Mouse (Mus musculus): ENCODE measurements around the gene Ramp1.

The Ramp1 gene

DNA sequence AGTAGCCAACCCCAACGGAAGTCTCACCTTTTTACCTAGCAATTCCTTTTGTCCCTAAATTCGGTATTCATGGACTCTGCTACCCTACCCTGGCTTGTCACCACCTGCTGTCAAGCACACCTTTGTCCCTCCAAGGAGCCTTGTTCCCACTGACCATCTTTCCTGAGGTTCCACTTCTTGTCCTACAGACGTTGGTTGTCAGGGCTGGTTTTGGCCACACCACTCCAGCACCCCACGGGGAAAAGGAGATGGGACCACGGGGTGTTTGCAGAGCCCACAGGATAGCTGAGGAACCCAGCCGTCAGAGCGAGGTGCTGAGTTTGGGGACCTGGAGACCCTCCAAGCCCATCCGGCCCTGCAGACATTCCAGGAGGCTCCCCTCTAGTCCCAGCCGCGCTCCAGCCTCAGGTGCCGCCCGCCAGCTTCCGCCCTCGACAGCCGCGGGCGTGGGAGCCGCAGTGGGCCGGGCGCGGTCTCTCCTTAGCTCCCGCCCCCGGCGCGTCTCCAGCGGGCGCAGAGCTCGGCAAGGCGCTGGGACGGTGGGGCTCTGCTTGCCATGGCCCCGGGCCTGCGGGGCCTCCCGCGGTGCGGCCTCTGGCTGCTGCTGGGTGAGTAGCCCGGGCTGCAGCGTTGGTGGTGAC lies at the start of gene Ramp1:
Ramp1 (plus strand) TSS at position 290 of the 641 bp plus-strand sequence.
- peak in 1 of 2 experiments; percentile 67 for DNase-seq (ENCODE audit: low spot score in 2 of 2)

DNA sequence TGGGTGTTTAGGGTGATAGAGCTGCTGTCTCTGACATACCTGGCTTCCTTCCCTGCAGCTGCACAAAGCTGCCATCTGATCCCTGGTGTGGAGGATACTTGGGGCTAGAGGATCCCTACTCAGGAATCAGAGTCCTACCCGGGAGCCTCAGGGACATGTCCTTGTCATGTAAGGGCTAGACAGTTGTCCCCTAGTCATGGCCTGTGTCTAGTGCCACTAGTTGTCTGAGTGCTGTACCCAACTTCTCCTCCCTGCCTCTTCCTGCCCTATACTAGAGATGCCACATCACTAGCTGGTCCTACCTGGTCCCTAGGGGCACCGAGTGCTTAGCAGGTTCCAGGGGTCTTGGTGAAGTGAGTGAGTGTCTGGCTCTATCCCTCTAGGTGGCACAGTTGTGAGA lies 42.6 kb upstream of the Ramp1 start:
- no peak for DNase-seq (ENCODE audit: low spot score in 2 of 2)

DNA sequence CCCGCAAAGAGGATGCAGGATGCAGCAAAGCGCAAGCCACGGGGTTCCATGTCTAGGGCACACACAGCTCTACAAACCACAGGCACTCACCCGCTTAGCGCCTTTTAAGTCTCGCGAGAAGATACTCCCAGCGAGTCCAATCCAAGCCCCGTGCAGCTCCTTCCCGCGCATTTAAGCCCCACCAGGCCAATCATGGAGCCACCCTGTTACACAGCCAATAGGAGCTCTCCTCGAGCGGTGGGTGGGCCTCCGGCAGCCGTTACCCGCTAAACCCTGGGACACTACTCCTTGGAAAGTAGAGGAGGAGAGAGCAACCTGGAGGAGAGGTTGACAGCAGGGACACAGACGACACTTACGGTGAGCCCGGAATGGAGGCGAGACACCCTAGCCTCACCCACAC lies 34.8 kb upstream of the Ramp1 start, which contains the start of gene Rbm44:
Rbm44 (plus strand) TSS at position 277 of the 400 bp plus-strand sequence.
- no peak for DNase-seq (ENCODE audit: low spot score in 2 of 2)

DNA sequence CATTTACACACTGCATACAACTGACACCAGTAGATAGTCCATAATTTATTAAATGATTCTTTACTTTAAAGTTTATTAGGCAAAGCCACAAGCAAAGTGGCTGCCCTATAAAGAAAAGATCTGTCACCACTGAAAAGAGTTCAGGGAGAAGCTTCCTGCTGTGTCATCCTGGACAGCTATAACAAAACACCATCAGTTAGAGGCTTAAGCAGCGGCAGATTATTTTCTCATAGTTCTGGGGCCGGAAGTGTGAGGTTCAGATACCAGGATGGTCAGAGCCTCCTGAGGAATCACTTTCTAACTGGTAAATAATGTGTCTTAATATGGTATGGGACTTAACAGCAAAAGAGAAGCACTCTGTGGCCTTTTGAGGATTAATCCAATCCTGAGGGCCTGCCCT lies 28.1 kb upstream of the Ramp1 start:
- DNase-seq (ENCODE audit: low spot score in 2 of 2): no peak

DNA sequence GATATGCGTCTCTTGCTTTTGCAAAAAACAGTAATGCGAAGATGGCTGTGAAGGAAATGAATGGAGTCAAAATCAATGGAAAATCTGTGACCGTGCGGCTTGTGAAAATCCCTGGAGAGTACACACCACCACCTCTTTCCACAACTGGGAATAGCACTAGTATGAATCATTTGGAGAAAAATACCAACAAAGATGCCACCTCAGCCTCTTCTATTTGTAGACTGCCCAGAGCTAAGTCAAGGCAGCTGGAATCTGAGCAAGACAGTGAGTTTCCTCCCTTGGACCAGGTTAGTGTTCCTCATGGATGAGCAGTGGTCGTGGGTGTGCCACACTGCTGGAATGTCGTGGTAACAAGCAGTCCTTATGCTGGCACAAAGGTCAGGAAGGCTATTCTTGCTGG lies 12.8 kb upstream of the Ramp1 start:
- DNase-seq (ENCODE audit: low spot score in 2 of 2): no peak

DNA sequence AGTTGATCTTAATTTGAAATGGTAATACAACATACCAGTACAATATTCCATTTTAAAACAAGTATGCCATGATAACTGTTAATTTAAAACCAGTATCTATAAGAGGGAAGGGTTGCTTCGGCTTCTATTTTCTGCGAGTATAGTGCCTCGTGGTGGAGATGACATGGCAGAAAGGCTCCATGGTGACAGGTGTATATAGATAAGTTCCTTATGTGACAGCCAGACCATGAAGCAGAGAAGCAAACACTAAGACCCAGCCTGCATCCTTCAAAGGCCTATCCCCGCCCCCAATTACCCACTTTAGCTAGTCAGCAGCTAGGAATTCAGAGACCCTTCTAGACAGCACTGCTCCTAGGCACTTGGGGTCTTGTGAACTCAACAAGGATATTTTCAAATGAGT lies 10.5 kb upstream of the Ramp1 start:
- no peak for DNase-seq (ENCODE audit: low spot score in 2 of 2)

DNA sequence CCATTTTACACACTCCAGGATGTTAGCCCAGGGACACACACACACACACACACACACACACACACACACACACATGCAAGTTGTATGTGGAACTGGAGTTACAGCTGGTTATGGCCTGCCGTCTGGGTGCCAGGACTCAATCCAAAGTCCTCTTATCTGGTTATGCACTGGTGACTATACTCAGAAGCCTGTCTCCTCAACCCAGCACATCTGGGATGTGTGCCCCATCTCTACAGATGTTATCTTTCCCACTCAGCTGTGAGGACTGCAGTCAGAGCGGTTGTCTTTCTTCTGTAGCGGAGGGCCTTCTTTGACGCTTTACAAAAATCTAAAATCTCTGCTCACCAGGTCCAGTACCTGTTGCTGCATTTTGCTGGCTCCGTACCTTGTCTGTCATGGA lies 4.8 kb upstream of the Ramp1 start:
- DNase-seq (ENCODE audit: low spot score in 2 of 2): no peak

DNA sequence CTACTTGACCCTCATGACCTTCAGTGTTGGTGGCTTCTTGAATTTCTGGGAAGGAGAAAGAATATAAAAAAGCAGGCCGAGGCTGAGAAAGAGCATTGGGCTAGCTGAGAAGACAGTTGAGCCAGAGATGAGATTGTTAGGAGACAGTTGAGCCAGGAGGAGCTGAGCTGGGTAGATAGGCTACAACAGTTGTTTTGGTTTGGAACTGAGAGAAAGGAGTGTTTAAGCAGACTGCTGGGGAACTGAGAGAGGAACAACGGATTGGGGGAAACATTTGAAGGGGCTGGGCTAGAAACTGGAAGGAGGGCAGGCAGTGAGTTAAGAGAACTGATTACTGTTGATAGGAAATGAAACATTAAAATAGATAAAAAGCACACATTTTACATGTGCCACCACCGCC lies 3.6 kb upstream of the Ramp1 start:
- DNase-seq (ENCODE audit: low spot score in 2 of 2): no peak

DNA sequence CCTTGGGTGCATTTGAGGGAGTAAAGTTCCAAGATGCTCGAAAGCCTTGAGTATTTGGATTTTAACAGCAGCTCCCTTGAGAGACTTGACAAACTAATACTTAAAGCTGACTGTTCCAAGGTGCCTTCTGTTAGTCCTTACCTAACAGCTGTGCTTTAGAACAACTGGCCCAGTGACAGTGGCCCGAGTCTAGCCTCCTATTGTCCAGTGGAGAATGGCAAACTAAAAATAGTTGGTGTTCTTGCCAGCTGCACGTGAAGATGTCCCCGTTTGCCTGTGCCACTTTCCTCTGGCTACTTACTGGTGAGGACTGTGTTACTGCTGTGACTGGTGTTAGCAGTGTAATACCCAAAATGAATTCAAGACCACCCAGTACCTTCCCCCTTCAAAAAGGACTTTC lies 2.8 kb upstream of the Ramp1 start:
- DNase-seq (ENCODE audit: low spot score in 2 of 2): no peak

DNA sequence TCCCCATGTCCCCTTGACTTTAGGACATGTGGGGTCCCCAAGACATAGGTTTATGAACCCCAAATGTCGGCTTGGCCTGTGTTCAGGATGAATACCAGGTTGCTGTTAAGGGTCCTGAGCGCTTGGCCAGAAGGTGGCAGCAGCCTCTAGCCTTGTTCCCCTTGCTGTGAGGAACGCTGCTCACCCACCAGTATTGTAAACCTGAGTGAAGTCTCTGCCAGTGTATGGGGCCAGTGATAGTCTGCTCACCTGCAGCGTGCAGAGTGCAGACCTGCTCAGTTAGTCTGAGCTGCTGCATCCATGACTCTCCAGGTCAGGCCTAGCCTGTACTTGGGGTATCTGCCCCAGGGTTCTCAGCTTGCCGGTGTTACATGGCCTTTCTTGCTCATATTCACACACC lies 536 bp upstream of the Ramp1 start:
- peak; percentile 57 to 84 for DNase-seq (ENCODE audit: low spot score in 2 of 2)

DNA sequence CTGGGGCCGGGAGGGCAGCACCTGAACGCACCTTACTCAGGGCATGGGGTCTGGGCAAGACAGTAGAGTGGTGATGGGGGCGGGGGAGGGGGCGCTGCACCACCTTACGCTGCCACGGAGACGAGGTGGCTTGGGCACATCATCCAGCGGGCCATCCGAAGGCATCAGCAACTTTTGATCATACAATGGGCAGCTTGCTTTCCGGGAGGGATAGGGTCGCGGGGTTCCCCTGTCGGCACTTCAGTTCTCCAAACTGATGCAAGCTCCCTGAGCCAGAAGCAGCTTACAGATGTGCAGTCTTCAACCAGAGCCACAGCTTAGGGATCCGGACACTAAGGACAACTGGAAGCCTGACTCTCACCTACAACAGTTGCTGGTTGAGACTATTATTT lies 548 bp downstream of the Ramp1 start:
- DNase-seq (ENCODE audit: low spot score in 2 of 2): no peak

DNA sequence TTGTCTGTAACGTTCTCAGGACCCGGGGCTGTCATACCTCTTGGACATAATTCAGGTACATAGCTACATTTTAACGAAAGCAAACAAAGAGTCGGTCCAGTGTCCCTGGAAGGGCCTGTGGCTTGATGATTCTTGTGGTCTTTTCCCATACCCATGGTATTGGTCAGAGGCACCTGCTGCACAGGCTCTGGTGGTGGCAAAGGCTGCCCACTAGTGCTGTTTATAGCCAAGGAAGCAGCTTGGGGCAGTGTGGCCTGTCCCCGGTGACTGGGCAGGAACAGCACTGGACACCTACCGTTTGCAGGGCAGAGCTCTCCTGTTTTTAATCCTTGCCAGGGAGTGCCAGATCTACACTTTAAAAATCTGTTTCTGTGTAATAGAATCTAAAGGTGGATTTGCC lies 1.1 kb downstream of the Ramp1 start:
- no peak for DNase-seq (ENCODE audit: low spot score in 2 of 2)

DNA sequence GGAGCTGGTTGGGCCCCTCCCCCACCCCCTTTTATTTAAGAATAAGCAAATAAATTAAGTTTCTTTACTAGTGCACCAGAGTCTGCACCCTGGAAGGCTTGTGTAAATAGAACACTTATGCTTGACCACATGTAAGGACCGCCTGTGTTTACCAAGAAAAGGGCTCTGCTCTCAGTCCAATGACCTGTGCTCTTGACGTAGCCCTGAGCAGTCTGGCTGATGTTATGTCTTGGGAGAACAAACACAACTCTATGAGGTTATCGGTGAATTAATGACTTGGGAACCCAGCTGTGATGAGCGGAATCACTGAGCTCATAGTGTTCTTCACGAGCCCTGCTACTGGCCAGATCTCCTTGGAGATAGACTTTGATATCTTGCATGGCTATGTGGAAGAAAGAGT lies 1.6 kb downstream of the Ramp1 start:
- DNase-seq (ENCODE audit: low spot score in 2 of 2): no peak

DNA sequence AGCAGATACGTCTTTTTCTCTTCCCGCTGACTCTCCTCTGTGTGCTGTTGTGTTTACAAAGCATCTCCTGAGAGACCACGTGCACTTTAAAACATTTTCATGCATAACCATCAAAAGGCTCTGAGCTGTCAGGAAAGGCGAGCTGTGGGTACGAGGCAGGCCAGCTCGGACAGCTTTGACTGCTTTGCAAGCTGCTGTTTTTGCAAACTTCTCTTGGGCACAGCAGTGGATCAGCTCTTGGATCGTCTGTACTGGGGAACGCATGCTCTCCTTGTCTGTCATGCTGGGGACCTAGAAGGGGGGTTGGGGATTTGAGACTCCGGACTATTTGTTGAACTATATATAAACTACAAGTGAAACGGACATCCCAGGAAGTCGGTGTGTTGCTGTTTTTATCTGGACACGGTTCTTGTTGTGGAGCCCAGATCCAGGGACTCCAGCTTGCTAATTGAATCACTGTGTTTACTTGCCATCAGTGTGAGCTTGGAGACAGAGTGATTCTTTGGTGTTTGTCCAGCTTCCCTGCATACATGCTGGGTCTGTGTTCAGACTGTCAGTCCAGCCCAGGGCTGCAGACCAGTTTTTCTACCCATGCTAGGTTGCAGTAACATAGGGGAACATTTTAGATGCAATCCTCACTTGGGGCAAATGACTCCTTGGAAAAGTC lies 2.3 kb downstream of the Ramp1 start:
- no peak for DNase-seq (ENCODE audit: low spot score in 2 of 2)

DNA sequence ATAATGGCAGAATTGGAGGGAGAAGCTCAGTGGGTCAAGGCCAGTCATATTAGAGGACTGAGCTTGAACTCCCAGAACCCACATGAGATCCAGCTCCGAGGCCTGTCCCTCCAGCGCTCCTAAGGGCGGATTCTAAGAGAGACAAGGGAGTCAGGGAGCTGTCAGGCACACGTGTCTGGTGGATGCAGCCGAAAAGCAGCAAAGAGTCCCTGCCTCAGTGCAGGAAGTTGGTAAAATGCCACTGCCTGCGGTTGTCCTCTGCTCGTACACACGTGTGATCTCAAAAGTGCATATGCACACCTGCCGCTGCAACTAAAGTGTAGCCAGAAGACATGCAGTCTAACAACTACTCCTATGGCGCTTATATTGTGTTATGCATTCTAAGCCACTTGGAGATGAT lies 3.7 kb downstream of the Ramp1 start:
- no peak for DNase-seq (ENCODE audit: low spot score in 2 of 2)

DNA sequence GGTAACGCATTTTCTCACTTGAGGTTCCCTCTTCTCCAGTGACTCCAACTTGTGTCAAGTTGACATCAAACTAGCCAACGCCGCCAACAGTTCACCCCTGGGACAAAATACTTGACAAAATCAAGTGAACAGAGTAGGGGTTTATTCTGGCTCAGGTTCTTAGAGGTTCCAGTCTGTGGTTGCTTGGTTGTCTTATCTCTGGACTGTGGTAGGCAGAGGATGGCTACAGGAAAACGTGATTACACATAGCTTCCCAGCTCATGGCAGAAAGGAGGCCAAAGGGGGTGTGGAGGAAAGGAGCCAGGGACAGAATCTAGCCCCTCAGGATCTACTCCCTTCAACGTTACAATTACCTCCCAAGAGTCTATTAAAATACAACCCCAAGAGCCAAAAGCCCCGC lies 7.1 kb downstream of the Ramp1 start:
- DNase-seq (ENCODE audit: low spot score in 2 of 2): no peak

DNA sequence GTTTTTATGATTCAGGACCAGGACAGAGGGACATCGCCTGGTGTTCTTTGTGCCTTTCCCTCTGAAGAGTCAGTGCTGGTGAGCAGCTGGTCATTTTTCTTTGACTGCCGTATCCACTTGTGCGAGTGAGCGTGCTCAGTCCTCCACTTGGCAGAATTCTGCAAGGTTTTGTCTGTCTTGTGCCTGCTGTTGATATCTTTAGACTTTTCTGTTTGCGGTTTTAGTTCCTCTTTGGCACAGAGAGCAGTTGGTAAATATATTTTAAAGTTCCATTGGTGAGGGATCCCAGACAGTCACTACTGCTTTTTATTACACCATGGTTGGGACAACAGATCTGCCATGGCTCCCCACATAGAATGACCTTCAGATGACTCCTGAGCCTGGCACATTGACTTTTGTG lies 7.7 kb downstream of the Ramp1 start:
- no peak for DNase-seq (ENCODE audit: low spot score in 2 of 2)

DNA sequence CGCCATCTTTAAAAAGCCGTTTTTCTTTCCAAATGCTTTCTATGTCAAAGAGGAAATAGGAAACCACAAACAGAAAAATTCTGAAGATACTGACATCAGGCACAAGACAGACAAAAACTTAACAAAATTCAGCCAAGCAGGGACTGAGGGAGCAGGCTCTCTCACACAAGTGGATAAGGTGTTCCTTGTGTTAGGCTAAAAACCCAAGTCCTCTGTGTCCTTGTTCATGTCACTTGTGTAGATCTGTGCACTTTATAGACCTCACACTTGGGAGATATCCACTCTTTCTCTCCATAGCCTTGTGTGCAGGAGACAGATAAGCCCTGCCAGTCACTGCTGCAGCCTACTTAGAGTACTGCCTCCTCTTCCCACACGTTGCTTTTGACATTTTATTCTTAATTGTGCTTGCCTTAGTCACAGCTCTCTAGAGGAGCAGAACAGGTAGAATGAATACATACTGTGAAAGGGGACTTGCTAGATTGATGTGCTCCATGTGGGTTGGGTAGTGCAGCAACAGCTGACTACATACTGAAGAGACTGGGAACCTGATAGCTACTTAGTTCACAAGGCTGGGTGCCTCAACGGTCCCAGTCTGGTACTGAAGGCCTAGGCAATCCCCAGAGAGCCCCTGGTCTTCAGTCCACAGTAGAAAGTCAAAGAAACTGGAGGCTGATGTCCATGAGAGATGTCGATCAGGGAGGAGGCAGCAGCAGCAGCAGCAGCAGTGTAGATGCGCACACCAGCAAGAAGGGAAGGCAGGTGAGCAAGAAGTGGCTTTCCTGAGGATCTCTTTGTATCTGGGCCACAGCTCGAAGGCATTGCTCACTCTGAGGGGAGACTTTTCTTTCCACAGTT lies 8.4 kb downstream of the Ramp1 start:
- no peak for DNase-seq (ENCODE audit: low spot score in 2 of 2)

DNA sequence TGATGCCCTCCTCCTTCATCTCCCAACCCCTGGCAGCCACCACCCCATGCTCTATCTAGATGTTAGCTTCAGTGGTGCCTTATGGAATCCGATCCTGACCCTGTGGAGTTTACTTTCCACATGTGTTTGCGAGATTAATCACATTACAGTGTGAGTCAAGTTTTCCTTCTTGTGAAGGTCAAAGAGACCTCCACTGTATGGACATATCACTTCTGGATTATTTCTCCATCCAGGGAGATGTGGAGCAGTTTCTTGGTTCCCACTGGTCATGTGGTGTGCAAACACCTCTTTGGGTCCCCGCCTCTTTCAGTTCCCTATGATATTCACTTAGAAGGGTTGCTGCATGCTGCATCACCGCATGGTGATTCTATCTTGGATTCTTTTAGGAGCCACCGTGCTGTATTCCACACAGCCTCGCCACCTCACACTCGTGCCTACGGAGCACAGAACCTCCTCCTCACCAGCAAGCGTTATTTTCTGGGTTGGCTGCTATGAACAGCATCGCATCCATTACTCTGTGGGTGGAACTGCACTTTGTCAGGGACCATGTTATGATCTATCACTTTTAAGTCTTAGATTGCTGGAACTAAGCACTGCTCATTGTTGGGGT lies 9.3 kb downstream of the Ramp1 start:
- no peak for DNase-seq (ENCODE audit: low spot score in 2 of 2)

DNA sequence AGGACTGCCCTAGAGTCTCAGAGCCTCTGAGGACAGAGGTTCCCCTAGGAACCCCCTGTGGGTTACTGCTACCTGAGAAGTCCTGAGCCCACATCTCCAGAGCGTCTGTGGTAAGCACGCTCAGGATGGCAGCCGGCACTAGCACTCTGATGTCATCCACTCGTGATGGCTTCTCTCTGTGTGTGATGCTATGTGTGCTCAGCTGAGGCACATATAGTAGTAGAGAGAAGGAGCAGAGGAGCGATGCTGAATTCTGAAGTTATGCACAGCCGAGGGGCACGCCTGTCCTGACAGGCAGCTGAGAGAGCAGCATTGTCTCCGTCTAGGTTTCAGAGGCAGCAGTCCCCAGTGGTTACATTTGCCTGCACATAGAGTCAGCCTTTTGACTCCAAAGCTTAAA lies 12.6 kb downstream of the Ramp1 start:
- no peak for DNase-seq (ENCODE audit: low spot score in 2 of 2)

DNA sequence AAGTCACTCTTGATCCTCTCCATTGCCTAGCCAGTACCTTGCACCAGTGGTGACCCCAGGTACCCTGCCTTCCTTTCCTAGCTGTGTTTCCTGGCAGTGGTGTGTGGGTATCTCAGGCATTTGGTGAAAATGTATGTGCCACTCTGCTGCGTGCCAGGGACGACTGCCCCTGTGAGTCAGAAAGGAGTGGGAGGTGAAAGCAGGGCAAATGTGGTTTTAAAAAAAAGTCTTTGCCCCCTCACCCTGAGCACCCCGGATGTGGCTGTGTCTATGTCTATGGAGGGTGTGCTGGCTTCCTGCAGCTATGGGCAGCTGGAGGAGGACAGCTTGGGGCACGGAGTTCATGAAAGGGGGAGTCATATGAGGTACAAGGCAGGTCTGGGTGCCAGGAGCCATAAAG lies 13.6 kb downstream of the Ramp1 start:
- peak in 1 of 2 experiments; percentile 47 for DNase-seq (ENCODE audit: low spot score in 2 of 2)

DNA sequence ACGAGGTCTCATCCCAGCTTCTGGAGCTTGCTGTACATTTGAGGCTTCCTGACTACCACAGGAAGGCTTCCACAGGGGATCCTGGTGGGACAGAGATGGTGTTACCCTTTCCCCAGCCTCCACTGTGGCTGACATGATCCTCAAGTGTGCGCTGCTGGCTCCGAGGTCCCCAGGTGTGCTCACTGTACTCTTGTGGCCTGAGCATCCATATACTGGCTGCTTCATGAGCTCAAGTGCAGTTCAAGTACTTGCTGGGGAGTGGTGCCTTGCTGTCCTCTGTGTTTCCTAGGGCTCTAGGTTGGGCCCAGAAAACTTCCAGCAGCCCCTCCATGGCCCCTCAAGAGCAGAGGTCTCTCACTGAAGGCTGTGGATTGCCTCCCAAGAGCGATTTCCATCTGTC lies 14.1 kb downstream of the Ramp1 start:
- no peak for DNase-seq (ENCODE audit: low spot score in 2 of 2)

Measured in spleen, postnatal 10 days (tissue).